Mouse (Mus musculus): Measurements from ENCODE around the gene Myo1a.

- TF ChIP-seq SRF (IDR thresholded peaks at IDR 0.05; ENCODE audit: control insufficient read depth, insufficient read length, low read depth) (no peak), USF1 (IDR thresholded peaks at IDR 0.05; ENCODE audit: low read depth) (no peak), POLR2A (IDR thresholded peaks at IDR 0.05; ENCODE audit: insufficient read length, low read depth) (peak; percentile 69), CEBPB (IDR thresholded peaks at IDR 0.05; ENCODE audit: insufficient read depth, poor library complexity, severe bottlenecking) (no peak), E2F4 (IDR thresholded peaks at IDR 0.05; ENCODE audit: insufficient read depth) (no peak), MYOD1 (IDR thresholded peaks at IDR 0.05; ENCODE audit: control insufficient read depth in 1 of 3, insufficient read length in 2 of 3, low read depth in 2 of 3) (peak in 1 of 3 experiments; percentile 1), MAX (IDR thresholded peaks at IDR 0.05; ENCODE audit: low read depth) (no peak), TCF12 (IDR thresholded peaks at IDR 0.05; ENCODE audit: insufficient read depth, poor library complexity, severe bottlenecking) (peak; percentile 49)
These were observed 37.5 kb upstream of the Myo1a start for GRCm38 (mm10) chr10:127667269-127668092.
